Mouse (Mus musculus) liver, embryonic 16.5 days (tissue): ENCODE measurements around the gene Klhl3. TPM values are rescaled to one million over a fixed set of nuclear protein-coding genes. Genes with fewer than 3 reads are reported as not detected.

ENCODE experiments used
- ATAC-seq: fragments of 200-750 bp; cut with Nextera tagmentation; 2 replicates; pipeline ENCODE4 v1.8.0; 2017; ENCODE audit warnings: low read depth, mild to moderate bottlenecking, moderate number of reproducible peaks, moderate library complexity
- H3K27ac ChIP-seq: fragments of 300-500 bp; sonication (generic); 2 replicates; pipeline ENCODE4 v1.5.1; 2014; ENCODE audit warnings: mild to moderate bottlenecking, low read length
- H3K27me3 ChIP-seq: fragments of 300-500 bp; sonication (generic); 2 replicates; pipeline ENCODE4 v1.6.1; 2014; ENCODE audit warnings: low read depth, low read length, mixed read lengths; ENCODE audit not compliant: control insufficient read depth, insufficient read depth
- H3K36me3 ChIP-seq: fragments of 300-500 bp; sonication (generic); 2 replicates; pipeline ENCODE4 v1.6.1; 2014; ENCODE audit warnings: mild to moderate bottlenecking; ENCODE audit not compliant: control insufficient read depth, insufficient read depth
- H3K4me1 ChIP-seq: fragments of 300-500 bp; sonication (generic); 2 replicates; pipeline ENCODE4 v1.6.1; 2014; ENCODE audit warnings: low read depth, low read length, mixed read lengths; ENCODE audit not compliant: control insufficient read depth
- H3K4me2 ChIP-seq: fragments of 300-500 bp; sonication (generic); 2 replicates; pipeline ENCODE4 v1.6.1; 2014; ENCODE audit warnings: low read depth, low read length, mixed read lengths
- H3K4me3 ChIP-seq: fragments of 300-500 bp; sonication (generic); 2 replicates; pipeline ENCODE4 v1.5.1; 2014; ENCODE audit warnings: low read depth, mild to moderate bottlenecking, low read length
- H3K9ac ChIP-seq: fragments of 300-500 bp; sonication (generic); 2 replicates; pipeline ENCODE4 v1.6.1; 2014; ENCODE audit warnings: low read depth, low read length
- H3K9me3 ChIP-seq: fragments of 300-500 bp; sonication (generic); replicated peaks from 2 replicates; pipeline ENCODE4 v1.6.1; 2016; ENCODE audit warnings: low read length; ENCODE audit not compliant: control insufficient read depth
- WGBS: fragments of 180-500 bp; shearing (Covaris S2); extraction: QIAGEN DNeasy Blood & Tissue Kit; methylation state at CpG from one replicate; pipeline ENCODE4 v1.1.7; 2014; ENCODE audit not compliant: insufficient replicate concordance; 5-methylcytosine and 5-hydroxymethylcytosine counted together
- polyA plus RNA-seq: library from polyadenylated mRNA; unstranded; fragments of >200 nt; fragmentation: Nextera tagmentation; extraction: Ambion mirVana; gene quantifications from 2 replicates; pipeline ENCODE4 v1.2.1, GENCODE M21; 2015

Klhl3 gene
- polyA plus RNA-seq, 1 experiment from 2014 or later = 1.6 TPM

- H3K4me3 ChIP-seq = no peak overlapping the region
- H3K27ac ChIP-seq = no peak overlapping the region
- no peak overlapping the region for H3K4me2 ChIP-seq
- H3K27me3 ChIP-seq = no peaks in the 10 kb centered on the region
- no peak overlapping the region for H3K9ac ChIP-seq
- no peaks in the 10 kb centered on the region for H3K4me1 ChIP-seq
- ATAC-seq = no peak
- no peaks in the 10 kb centered on the region for H3K9me3 ChIP-seq
- H3K36me3 ChIP-seq = no peaks in the 10 kb centered on the region
- 52% methylated on average over 14 of the region's 14 CpGs for WGBS
Observed at GRCm38 (mm10) chr13:58012067-58012925, 101.1 kb downstream of the Klhl3 start.

- no peak overlapping the region for H3K9ac ChIP-seq
- no peak overlapping the region for H3K4me2 ChIP-seq
- no peaks in the 10 kb centered on the region for H3K36me3 ChIP-seq
- H3K4me3 ChIP-seq = no peak overlapping the region
- H3K27ac ChIP-seq = no peak overlapping the region
- 37% methylated on average over 2 of the region's 2 CpGs for WGBS
- no peaks in the 10 kb centered on the region for H3K27me3 ChIP-seq
- no peak for ATAC-seq
- H3K9me3 ChIP-seq = no peaks in the 10 kb centered on the region
- no peaks in the 10 kb centered on the region for H3K4me1 ChIP-seq
Observed at GRCm38 (mm10) chr13:58011526-58011925, 101.9 kb downstream of the Klhl3 start.

GRCm38 (mm10) chr13:58010416-58010815 is 103.0 kb downstream of the Klhl3 start:
- ATAC-seq = no peak
- no peak overlapping the region for H3K4me2 ChIP-seq
- H3K9ac ChIP-seq = no peak overlapping the region
- H3K36me3 ChIP-seq = no peaks in the 10 kb centered on the region
- H3K9me3 ChIP-seq = no peaks in the 10 kb centered on the region
- no peak overlapping the region for H3K4me3 ChIP-seq
- no peaks in the 10 kb centered on the region for H3K27me3 ChIP-seq
- WGBS = 81% methylated on average over 7 of the region's 7 CpGs
- H3K4me1 ChIP-seq = no peaks in the 10 kb centered on the region
- no peak overlapping the region for H3K27ac ChIP-seq

- H3K27ac ChIP-seq = no peak overlapping the region
- H3K36me3 ChIP-seq = no peaks in the 10 kb centered on the region
- no peak overlapping the region for H3K9ac ChIP-seq
- no peaks in the 10 kb centered on the region for H3K9me3 ChIP-seq
- no peak overlapping the region for H3K4me2 ChIP-seq
- H3K4me1 ChIP-seq = no peaks in the 10 kb centered on the region
- H3K4me3 ChIP-seq = no peak overlapping the region
- ATAC-seq = no peak
- 72% methylated on average over 13 of the region's 13 CpGs for WGBS
- no peaks in the 10 kb centered on the region for H3K27me3 ChIP-seq
Observed at GRCm38 (mm10) chr13:58009275-58009674, 104.1 kb downstream of the Klhl3 start.

GRCm38 (mm10) chr13:58008038-58008364 is 105.4 kb downstream of the Klhl3 start:
- no peaks in the 10 kb centered on the region for H3K4me1 ChIP-seq
- no peaks in the 10 kb centered on the region for H3K36me3 ChIP-seq
- no peak for ATAC-seq
- no peaks in the 10 kb centered on the region for H3K27me3 ChIP-seq
- H3K9ac ChIP-seq = no peak overlapping the region
- no peak overlapping the region for H3K4me3 ChIP-seq
- H3K4me2 ChIP-seq = no peak overlapping the region
- H3K27ac ChIP-seq = no peak overlapping the region
- H3K9me3 ChIP-seq = no peaks in the 10 kb centered on the region
- WGBS = 70% methylated on average over 5 of the region's 5 CpGs

- no peak overlapping the region for H3K4me3 ChIP-seq
- H3K9me3 ChIP-seq = no peaks in the 10 kb centered on the region
- 55% methylated on average over 16 of the region's 16 CpGs for WGBS
- no peak overlapping the region for H3K9ac ChIP-seq
- H3K36me3 ChIP-seq = no peaks in the 10 kb centered on the region
- ATAC-seq = no peak
- no peak overlapping the region for H3K27ac ChIP-seq
- H3K27me3 ChIP-seq = no peaks in the 10 kb centered on the region
- no peak overlapping the region for H3K4me2 ChIP-seq
- no peaks in the 10 kb centered on the region for H3K4me1 ChIP-seq
Observed at GRCm38 (mm10) chr13:58007256-58008037, 105.9 kb downstream of the Klhl3 start.

- H3K4me3 ChIP-seq = no peak overlapping the region
- no peaks in the 10 kb centered on the region for H3K4me1 ChIP-seq
- H3K4me2 ChIP-seq = no peak overlapping the region
- 70% methylated on average over 3 of the region's 3 CpGs for WGBS
- no peaks in the 10 kb centered on the region for H3K36me3 ChIP-seq
- no peaks in the 10 kb centered on the region for H3K27me3 ChIP-seq
- no peaks in the 10 kb centered on the region for H3K9me3 ChIP-seq
- no peak overlapping the region for H3K27ac ChIP-seq
- no peak overlapping the region for H3K9ac ChIP-seq
- no peak for ATAC-seq
Observed at GRCm38 (mm10) chr13:58001792-58002191, 111.6 kb downstream of the Klhl3 start.

- H3K9me3 ChIP-seq = no peaks in the 10 kb centered on the region
- no peaks in the 10 kb centered on the region for H3K4me1 ChIP-seq
- WGBS = 49% methylated on average over 11 of the region's 11 CpGs
- H3K27me3 ChIP-seq = no peaks in the 10 kb centered on the region
- no peak overlapping the region for H3K27ac ChIP-seq
- H3K4me2 ChIP-seq = no peak overlapping the region
- no peaks in the 10 kb centered on the region for H3K36me3 ChIP-seq
- ATAC-seq = no peak
- no peak overlapping the region for H3K9ac ChIP-seq
- no peak overlapping the region for H3K4me3 ChIP-seq
Observed at GRCm38 (mm10) chr13:57996536-57996935, 116.9 kb downstream of the Klhl3 start.

- WGBS = 18% methylated on average over 13 of the region's 13 CpGs
- no peak for ATAC-seq
- Histone ChIP-seq H3K4me2 (no peak overlapping the region), H3K4me1 (no peaks in the 10 kb centered on the region), H3K27ac (no peak overlapping the region), H3K9me3 (no peaks in the 10 kb centered on the region), H3K9ac (no peak overlapping the region), H3K27me3 (no peaks in the 10 kb centered on the region), H3K4me3 (no peak overlapping the region), H3K36me3 (no peaks in the 10 kb centered on the region)
Observed at GRCm38 (mm10) chr13:57995864-57996263, 117.5 kb downstream of the Klhl3 start.
